Mouse (Mus musculus) skeletal muscle tissue, adult 2 months (tissue): ENCODE measurements around the gene P2ry6.
A peak's percentile ranks its signal among the peaks of the same experiment; 100 is the strongest.

Experiments used
- DNase-seq: peaks from one replicate; pipeline ENCODE4 v3.0.0-alpha.2; 2012; ENCODE audit warnings: low read depth, low spot score

Gene P2ry6

DNA sequence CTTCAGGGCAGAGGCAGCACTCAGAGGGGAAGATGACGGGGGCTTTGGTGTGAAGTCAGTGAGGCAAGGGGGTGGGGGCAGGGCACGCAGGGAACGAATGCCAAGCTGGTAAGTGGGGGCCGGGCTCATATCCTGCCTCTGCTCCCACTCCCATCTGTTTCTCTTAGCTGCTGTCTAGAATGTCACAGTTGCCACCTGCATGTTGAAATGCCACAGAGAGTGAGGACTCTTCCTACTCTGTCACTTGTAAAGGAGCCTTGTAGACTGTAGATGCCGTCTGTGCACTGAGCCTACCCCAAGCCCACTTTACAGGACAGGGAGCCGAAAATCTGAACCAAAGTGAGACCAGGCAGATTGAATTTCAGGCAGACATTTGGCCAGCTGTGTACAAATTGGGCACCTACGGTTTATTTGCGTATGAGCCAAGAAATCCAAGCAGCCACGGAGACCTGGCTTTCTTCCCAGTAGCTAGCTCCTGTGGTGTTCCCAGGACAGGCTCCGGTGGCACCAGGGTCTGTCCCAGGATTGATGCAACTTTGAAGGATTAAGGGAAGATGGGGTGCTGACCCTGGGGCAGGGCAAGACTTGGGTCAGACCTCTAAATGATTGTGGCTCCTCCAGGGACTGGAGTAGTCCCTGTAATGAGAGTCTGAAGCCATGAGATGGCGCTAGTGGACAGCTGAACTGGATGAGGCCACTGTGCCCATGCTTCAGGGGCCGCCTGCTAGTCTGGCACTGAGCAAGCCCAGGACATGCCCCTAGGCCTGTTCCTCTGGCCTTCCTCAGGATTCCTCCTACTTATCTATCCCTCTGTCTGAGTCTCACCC, 31.4 kb downstream of the P2ry6 start:
- DNase-seq, result peak; percentile 81

DNA sequence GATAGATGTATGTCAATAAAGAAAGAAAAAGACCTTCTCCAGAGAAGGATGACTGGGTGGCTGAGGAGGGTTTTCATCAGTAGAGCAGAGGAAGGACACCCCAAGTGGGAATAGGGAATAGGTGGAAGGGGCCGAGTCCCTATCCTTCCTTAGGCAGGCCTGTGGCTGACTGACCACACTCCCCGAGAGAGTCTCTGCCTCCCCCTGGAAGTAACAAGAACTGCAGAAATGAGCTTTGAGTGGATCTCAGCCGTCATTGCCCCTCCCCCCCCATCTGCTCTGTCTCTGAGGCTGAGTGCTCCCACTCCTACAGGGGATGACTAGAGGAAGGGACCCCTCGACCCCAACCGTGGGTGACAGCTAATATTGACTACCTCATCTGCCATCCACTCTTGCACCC, 33.3 kb downstream of the P2ry6 start:
- DNase-seq, result no peak

DNA sequence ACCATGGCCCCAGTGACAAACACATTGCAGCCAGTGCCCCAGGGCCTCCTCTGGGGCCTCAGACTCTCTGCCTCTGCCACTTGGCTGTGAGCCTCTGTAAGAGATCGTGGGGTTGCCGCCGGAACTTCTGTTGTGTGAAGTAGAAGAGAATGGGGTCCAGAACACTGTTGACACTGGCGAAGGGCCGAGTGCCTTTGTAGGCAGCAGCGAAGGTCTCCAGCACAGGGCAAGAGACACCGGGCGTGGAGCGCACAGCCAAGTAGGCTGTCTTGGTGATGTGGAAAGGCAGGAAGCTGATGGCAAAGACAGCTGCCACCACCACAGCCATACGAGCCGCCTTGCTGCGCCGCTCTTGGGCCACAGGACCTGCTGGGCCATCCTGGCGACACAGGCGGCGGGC, 36.3 kb downstream of the P2ry6 start:
- no peak for DNase-seq

DNA sequence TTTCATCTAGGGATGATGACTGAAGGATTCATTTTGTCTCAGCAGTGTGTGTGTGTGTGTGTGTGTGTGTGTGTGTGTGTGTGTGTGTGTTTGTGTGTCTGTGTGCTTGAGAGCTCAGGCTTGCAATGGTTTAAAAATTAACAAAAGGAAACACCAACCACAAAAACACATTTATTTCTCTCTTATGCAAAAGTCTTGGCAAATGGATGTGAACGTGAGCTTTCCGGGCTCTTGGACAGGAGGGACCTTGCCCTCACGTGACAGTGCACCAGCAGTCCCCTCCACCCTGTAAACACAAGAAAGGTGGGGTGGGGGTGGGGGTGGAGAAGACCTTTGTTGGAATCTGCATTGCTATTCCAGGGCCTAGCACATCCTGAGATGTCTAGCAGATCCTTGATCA, 37.0 kb downstream of the P2ry6 start:
- no peak for DNase-seq

DNA sequence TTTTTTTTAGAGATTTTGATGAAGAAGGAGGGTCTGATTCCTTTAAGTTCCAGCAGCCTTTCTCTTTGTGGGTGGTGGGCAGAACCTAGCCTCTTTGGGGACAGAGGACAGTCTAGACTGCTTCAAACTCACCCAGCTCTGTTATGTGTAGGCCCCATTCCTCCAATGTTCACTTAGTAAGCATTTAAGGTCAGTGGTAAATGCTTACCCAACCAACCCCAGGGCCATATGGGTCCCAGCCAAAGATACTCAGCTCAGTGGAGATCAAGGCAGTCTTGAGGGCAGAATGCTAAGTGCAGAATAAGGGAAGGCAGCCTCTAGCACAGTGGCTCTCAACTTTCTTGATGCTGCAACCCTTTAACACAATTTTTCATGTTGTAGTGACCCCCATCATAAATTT, 40.9 kb downstream of the P2ry6 start:
- no peak for DNase-seq

DNA sequence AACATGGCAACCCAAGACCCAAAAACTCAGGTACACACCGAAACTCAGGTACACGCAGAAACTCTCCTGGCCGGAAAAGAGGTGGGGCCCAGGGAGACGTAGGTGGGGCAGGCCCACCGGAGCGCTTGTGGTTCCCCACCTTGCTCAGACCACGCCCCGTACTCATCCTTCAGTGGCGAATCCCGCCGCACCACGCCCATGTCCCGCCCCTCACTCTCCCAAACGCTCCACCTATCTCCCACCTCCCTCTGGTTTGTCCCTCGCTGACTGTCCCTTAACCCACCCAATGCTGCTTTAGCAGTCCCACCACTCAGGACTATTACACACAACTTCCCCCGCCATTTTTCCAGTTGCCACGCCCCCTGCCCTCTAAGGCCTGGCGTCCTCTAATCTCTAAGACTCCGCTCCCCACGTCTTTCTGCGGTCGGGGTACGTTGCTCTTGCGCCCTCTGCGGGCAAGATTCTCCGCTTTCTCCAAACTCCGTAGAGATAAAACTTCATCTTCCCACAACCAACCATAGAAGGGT, 41.9 kb downstream of the P2ry6 start:
- DNase-seq, result peak; percentile 83

DNA sequence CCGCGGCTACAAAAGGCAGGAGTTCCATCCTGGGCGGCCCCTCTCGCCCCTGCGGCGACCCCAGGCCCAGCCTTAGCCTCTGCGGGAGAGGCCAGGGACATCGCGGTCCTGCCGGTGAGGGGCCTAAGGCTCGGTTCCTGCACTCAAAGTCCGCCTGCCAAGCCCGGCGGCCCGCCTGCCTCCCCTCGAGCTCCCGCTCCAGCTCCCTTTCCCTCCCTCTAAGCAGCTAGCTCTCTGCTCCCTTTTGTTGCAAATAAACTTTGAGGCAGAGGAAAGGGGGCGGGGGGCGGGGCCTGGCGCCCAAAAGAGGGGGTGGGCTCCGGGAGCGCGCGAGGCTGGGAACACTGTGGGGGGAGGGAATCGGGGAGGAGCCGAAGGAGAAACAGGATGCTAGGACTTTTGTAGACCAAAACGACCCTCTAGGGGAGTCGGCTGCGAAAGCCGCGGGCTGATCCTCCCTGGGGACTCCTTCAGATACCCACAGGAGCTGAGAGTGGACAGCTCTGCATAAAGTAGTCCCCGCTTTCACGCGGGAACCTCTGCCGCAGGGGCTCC, 42.4 kb downstream of the P2ry6 start, which contains the start of gene Arhgef17:
Arhgef17 (minus strand) TSS at position 182 of the 555 bp plus-strand sequence.
- DNase-seq, result no peak

- DNase-seq, result no peak
Observed at GRCm38 (mm10) chr7:100931316-100931925, 43.0 kb downstream of the P2ry6 start.

GRCm38 (mm10) chr7:100930619-100931315, 43.7 kb downstream of the P2ry6 start:
- no peak for DNase-seq

GRCm38 (mm10) chr7:100929639-100930303, 44.7 kb downstream of the P2ry6 start:
- no peak for DNase-seq

DNA sequence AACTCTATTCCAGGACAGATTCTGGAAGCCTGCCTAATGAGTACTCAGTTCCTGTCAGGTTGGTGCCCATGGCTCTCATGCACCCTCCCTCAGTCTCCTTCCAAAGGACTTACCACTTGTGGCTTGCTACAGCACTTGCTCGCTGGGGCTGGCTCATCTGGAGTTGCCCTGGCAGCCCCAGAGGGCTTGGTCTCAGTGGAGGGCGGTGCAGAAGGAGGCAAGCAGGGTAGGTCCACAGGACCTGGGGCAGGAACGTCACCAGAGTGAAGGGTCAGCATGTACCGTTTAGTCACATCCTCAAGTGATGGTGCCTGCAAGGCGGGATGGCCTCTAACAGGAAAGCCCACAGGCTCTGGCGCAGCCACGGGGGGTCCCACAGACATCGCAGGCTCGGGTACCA, 46.0 kb downstream of the P2ry6 start:
- no peak for DNase-seq

- DNase-seq, result peak; percentile 89
Observed at GRCm38 (mm10) chr7:100927287-100928000, 47.0 kb downstream of the P2ry6 start.

- DNase-seq, result no peak
Observed at GRCm38 (mm10) chr7:100926311-100926923, 48.0 kb downstream of the P2ry6 start.

- no peak for DNase-seq
Observed at GRCm38 (mm10) chr7:100924674-100925445, 49.6 kb downstream of the P2ry6 start.

GRCm38 (mm10) chr7:100924200-100924599, 50.2 kb downstream of the P2ry6 start:
- DNase-seq, result no peak

GRCm38 (mm10) chr7:100922907-100923306, 51.5 kb downstream of the P2ry6 start:
- DNase-seq, result no peak

GRCm38 (mm10) chr7:100921289-100921688, 53.2 kb downstream of the P2ry6 start:
- DNase-seq, result no peak

DNA sequence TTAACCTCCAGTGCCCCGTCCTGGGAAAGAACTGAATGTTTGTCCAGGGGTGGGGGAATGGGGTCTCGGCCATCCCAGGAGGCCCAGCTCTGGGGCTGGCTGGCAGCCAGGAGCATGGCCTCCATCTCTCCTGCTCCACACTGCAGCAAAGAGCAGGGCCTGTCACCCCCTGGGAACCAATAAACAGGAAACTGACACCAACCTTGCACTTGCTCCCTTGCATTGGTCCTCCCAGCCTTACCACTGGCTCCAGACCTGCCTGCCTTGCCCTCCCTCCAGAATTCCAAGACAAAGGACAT, 54.7 kb downstream of the P2ry6 start:
- DNase-seq, result no peak

GRCm38 (mm10) chr7:100919006-100919808, 55.2 kb downstream of the P2ry6 start:
- DNase-seq, result no peak
